Mouse (Mus musculus) embryonic facial prominence, embryonic 11.5 days (tissue): ENCODE results near the gene Gm28729. TPM values are rescaled to one million over a fixed set of nuclear protein-coding genes. Genes with fewer than 3 reads are reported as not detected.

ENCODE experiments used
- ATAC-seq: fragments of 200-750 bp; cut with Nextera tagmentation; replicated peaks from 2 replicates; pipeline ENCODE4 v1.8.0; 2017; ENCODE audit warnings: low read depth; ENCODE audit not compliant: insufficient number of reproducible peaks, low FRiP score, low TSS enrichment
- DNase-seq: peaks from one replicate; pipeline ENCODE4 v3.0.0-alpha.2; 2015; ENCODE audit warnings: low spot score
- H3K27ac ChIP-seq: fragments of 300-500 bp; sonication (generic); replicated peaks from 2 replicates; pipeline ENCODE4 v1.5.1; 2014; ENCODE audit warnings: mild to moderate bottlenecking, low read depth, low read length, control low read depth
- H3K27me3 ChIP-seq: fragments of 300-500 bp; sonication (generic); 2 replicates; pipeline ENCODE4 v1.6.1; 2014; ENCODE audit warnings: mild to moderate bottlenecking, low read length, moderate library complexity, mixed read lengths; ENCODE audit not compliant: control insufficient read depth, insufficient read depth
- H3K36me3 ChIP-seq: fragments of 300-500 bp; sonication (generic); replicated peaks from 2 replicates; pipeline ENCODE4 v1.6.1; 2014; ENCODE audit warnings: low read depth, mild to moderate bottlenecking, low read length, moderate library complexity, mixed read lengths; ENCODE audit not compliant: control insufficient read depth, insufficient read depth
- H3K4me1 ChIP-seq: fragments of 300-500 bp; sonication (generic); 2 replicates; pipeline ENCODE4 v1.6.1; 2014; ENCODE audit warnings: low read length, mixed read lengths; ENCODE audit not compliant: control insufficient read depth, insufficient read depth
- H3K4me2 ChIP-seq: fragments of 300-500 bp; sonication (generic); 2 replicates; pipeline ENCODE4 v1.6.1; 2014; ENCODE audit warnings: low read depth, mild to moderate bottlenecking, control low read depth, low read length, moderate library complexity
- H3K4me3 ChIP-seq: fragments of 300-500 bp; sonication (generic); 2 replicates; pipeline ENCODE4 v1.5.1; 2014; ENCODE audit warnings: low read depth, low read length, control low read depth
- H3K9ac ChIP-seq: fragments of 300-500 bp; sonication (generic); replicated peaks from 2 replicates; pipeline ENCODE4 v1.6.1; 2014; ENCODE audit warnings: mild to moderate bottlenecking, control low read depth, low read length
- H3K9me3 ChIP-seq: fragments of 300-500 bp; sonication (generic); replicated peaks from 2 replicates; pipeline ENCODE4 v1.6.1; 2016; ENCODE audit warnings: mild to moderate bottlenecking, low read length, inconsistent platforms, mixed read lengths; ENCODE audit not compliant: control insufficient read depth
- WGBS: fragments of 180-500 bp; shearing (Covaris S2); extraction: QIAGEN DNeasy Blood & Tissue Kit; methylation state at CpG from one replicate; pipeline ENCODE4 v1.1.7; 2014; 5-methylcytosine and 5-hydroxymethylcytosine counted together
- polyA plus RNA-seq: library from polyadenylated mRNA; unstranded; fragments of >200 nt; fragmentation: Nextera tagmentation; extraction: Ambion mirVana; gene quantifications from 2 replicates; pipeline ENCODE4 v1.2.1, GENCODE M21; 2014

The Gm28729 gene
- polyA plus RNA-seq, 1 experiment from 2014 or later: not detected

DNA sequence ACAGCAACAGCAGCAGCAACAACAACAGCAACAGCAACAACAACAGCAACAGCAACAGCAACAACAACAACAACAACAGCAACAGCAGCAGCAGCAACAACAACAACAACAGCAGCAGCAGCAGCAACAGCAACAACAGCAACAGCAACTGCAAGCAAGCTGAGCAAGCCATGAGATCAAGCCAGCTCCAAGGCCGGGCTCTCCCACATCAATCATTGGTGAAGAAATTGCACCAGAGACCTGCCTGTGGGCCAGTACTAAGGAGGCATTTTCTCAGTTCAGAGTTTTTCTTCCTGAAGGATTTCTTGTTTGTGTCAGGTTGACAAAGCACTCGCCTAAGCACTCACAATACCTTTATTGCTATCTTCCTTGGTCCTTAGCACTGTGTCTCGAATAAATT, 8.3 kb downstream of the Gm28729 start:
- no peak for ATAC-seq
- Histone ChIP-seq H3K36me3 (no peaks in the 10 kb centered on the region), H3K4me2 (no peak overlapping the region), H3K9me3 (no peaks in the 10 kb centered on the region), H3K27me3 (no peaks in the 10 kb centered on the region), H3K9ac (no peak overlapping the region), H3K4me3 (no peak overlapping the region), H3K27ac (no peak overlapping the region), H3K4me1 (no peaks in the 10 kb centered on the region)
- no peak for DNase-seq
- 74% methylated on average over 3 of the region's 3 CpGs for WGBS

- Histone ChIP-seq H3K9me3 (no peaks in the 10 kb centered on the region), H3K27me3 (no peaks in the 10 kb centered on the region), H3K36me3 (no peaks in the 10 kb centered on the region), H3K9ac (no peak overlapping the region), H3K4me3 (no peak overlapping the region), H3K4me1 (no peaks in the 10 kb centered on the region), H3K4me2 (no peak overlapping the region), H3K27ac (no peak overlapping the region)
- DNase-seq (no peak), ATAC-seq (no peak)
- WGBS: 87% methylated on average over 5 of the region's 5 CpGs
These were observed 9.3 kb downstream of the Gm28729 start for GRCm38 (mm10) chr9:96515737-96516136.

GRCm38 (mm10) chr9:96514278-96514677, 10.8 kb downstream of the Gm28729 start:
- H3K27me3 ChIP-seq: no peaks in the 10 kb centered on the region
- no peak for DNase-seq
- no peaks in the 10 kb centered on the region for H3K36me3 ChIP-seq
- H3K9ac ChIP-seq: no peak overlapping the region
- 81% methylated on average over 5 of the region's 5 CpGs for WGBS
- no peak overlapping the region for H3K4me2 ChIP-seq
- no peaks in the 10 kb centered on the region for H3K4me1 ChIP-seq
- no peak overlapping the region for H3K27ac ChIP-seq
- no peak for ATAC-seq
- H3K9me3 ChIP-seq: no peaks in the 10 kb centered on the region
- no peak overlapping the region for H3K4me3 ChIP-seq

DNA sequence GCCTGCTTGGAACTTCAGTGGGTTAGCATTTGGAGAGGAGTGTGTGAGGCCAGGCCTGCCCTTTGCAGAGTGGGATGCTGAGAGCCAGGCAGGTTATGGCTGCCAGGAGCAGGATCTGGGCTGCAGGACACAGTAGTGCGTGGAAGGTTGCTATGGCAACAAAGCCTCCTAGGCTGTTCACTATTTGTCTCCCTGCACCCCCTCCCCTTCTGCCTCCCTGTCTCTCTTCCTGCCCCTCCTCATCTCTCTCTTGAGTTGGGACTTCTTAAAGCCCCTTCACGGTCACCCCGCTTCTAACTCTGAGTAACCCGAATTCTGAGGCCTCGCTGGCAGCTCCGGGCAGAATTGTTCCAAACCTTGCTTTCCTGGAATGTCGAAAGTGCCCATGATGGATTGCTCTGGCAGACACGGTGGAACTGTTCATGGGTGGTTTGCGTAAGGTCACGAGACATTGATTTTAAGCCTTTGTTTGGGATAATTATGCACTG, 19.0 kb downstream of the Gm28729 start:
- WGBS: 35% methylated on average over 10 of the region's 10 CpGs
- no peak overlapping the region for H3K4me3 ChIP-seq
- ATAC-seq (peak; percentile 66), DNase-seq (peak; percentile 72)
- H3K9ac ChIP-seq: no peak overlapping the region
- no peak overlapping the region for H3K4me2 ChIP-seq
- H3K4me1 ChIP-seq: no peaks in the 10 kb centered on the region
- H3K27ac ChIP-seq: no peak overlapping the region
- no peaks in the 10 kb centered on the region for H3K27me3 ChIP-seq
- no peaks in the 10 kb centered on the region for H3K36me3 ChIP-seq
- H3K9me3 ChIP-seq: no peaks in the 10 kb centered on the region

DNA sequence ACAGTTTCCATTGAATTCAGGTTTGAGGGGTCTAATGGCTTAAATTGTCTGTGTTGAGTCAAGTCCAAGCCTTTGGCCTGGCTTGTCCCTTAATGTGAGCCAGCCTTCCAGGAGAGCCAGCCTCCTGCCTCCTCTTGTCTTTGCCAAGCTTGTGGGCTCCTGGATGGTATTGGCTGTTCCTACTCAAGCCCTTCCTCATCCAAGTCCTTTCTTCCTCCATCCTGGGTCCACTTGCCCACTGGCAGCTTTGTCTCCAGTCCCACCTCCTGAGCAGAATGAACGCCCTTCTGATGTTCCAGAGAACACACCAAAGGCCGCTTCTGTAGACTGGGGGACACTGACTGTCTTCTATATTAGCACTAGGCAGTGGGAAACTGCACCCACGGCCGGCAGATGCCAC, 19.9 kb downstream of the Gm28729 start:
- WGBS: 90% methylated on average over 4 of the region's 4 CpGs
- no peaks in the 10 kb centered on the region for H3K4me1 ChIP-seq
- DNase-seq (no peak), ATAC-seq (no peak)
- H3K27me3 ChIP-seq: no peaks in the 10 kb centered on the region
- no peak overlapping the region for H3K27ac ChIP-seq
- H3K4me2 ChIP-seq: no peak overlapping the region
- H3K9ac ChIP-seq: no peak overlapping the region
- H3K9me3 ChIP-seq: no peaks in the 10 kb centered on the region
- H3K36me3 ChIP-seq: no peaks in the 10 kb centered on the region
- no peak overlapping the region for H3K4me3 ChIP-seq

DNA sequence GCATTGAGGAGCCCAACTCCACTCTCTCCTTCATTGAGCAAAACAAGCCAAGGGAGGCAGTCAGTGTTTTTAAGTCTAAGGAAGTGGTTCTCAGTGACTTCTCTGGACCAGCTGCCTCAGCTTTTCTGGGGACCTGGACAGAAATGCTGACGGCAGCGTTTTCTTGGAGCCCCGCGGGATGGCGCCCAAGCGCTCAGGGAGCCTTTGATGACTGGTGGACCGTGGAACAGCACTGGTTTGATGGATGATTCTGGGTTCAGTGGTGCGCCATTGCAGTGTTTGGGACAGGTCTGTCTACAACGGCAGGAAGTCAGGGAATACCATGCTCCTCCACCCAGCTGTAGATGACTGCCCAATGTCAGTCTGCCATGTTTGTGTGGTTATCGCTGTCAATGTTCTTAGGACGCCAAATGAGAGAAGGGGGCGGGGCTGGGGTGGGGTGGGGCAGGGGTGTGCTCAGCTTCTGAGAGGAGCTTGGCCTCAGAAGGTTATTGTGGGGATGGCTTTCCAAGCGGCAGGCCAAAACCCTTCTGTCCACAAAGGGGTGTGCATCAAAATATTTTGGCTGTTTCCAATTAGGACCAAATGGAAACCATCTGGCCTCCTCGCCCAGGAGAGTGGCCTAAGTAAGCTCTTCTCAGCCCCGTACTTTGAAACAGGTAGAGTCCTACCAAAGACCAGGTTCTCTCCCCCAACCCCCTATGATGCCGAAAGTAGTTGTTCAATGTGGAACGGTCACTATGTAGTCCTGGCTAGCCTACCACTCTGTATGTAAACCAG, 20.8 kb downstream of the Gm28729 start:
- H3K4me2 ChIP-seq: no peak overlapping the region
- no peaks in the 10 kb centered on the region for H3K36me3 ChIP-seq
- no peak overlapping the region for H3K4me3 ChIP-seq
- no peaks in the 10 kb centered on the region for H3K27me3 ChIP-seq
- ATAC-seq: no peak
- H3K9me3 ChIP-seq: no peaks in the 10 kb centered on the region
- WGBS: 64% methylated on average over 17 of the region's 17 CpGs
- no peak overlapping the region for H3K27ac ChIP-seq
- no peaks in the 10 kb centered on the region for H3K4me1 ChIP-seq
- DNase-seq: peak; percentile 77
- H3K9ac ChIP-seq: no peak overlapping the region

DNA sequence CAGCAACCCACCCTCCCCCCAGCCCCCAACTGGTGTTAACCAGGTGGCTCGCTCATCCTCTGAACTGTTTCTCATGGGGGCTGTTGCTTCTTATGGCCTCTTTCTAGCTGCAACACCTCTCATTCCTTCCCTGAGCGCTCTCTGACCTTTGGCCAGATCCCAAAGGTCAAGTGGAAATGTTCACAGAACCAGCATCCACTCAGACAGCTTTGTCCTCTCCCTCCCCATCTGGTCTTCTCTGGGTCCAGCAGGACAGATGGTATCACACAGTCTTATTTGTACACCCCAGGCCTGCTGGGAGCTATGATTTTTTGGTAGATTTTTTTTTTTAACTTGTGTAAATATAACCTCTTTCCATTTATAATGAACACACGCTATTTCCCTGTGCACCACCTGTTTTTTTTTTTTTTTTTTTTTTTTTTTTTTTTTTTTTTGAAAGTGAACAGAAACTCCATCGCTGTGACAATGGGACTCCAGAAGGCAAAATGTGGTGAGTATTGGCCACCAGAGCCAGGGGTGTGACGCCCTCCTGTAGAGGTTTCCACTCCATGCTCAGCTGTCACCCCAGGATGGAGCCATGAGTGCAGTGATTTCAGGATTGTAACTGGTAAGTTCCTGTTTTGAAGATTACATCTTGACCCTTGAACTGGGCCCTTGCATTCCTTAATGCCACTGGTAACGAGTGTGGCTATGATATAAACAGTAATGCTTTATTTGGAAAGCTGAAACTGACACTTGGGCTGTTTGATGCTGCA, 22.0 kb downstream of the Gm28729 start:
- DNase-seq: no peak
- 73% methylated on average over 6 of the region's 6 CpGs for WGBS
- Histone ChIP-seq H3K4me3 (no peak overlapping the region), H3K4me2 (no peak overlapping the region), H3K9ac (no peak overlapping the region), H3K27ac (no peak overlapping the region), H3K36me3 (no peaks in the 10 kb centered on the region), H3K27me3 (no peaks in the 10 kb centered on the region), H3K4me1 (no peaks in the 10 kb centered on the region), H3K9me3 (no peaks in the 10 kb centered on the region)
- ATAC-seq: no peak

DNA sequence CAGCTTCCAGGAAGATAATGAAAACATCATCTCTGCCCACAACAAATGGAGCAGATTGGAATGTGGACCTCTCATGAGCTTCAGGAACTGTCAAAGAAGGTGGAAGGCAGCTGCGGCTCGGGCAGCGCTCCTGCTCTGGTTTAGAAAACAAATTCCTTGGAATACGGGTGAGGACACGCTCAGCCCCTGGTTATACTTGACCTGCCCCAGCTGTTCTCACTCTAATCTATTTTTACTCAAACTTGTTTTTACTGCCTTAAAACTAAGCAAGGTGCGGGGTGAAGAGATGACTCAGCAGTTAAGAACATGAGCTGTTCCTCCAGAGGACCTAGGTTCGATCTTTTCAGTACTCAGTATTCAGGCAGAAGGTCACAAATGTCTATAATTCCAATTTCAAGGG, 23.8 kb downstream of the Gm28729 start:
- 76% methylated on average over 7 of the region's 7 CpGs for WGBS
- DNase-seq (no peak), ATAC-seq (no peak)
- Histone ChIP-seq H3K27ac (no peak overlapping the region), H3K4me2 (no peak overlapping the region), H3K9me3 (no peaks in the 10 kb centered on the region), H3K36me3 (no peaks in the 10 kb centered on the region), H3K27me3 (no peaks in the 10 kb centered on the region), H3K4me1 (no peaks in the 10 kb centered on the region), H3K9ac (no peak overlapping the region), H3K4me3 (no peak overlapping the region)
